Mouse (Mus musculus) neural tube, embryonic 15.5 days (tissue): ENCODE results near the gene Cyb5r2. TPM values are rescaled to one million over a fixed set of nuclear protein-coding genes. Genes with fewer than 3 reads are reported as not detected.

ENCODE experiments used
- ATAC-seq: fragments of 200-750 bp; cut with Nextera tagmentation; 2 replicates; pipeline ENCODE4 v1.8.0; 2017; ENCODE audit warnings: mild to moderate bottlenecking, moderate TSS enrichment, moderate library complexity; ENCODE audit not compliant: low FRiP score
- H3K27ac ChIP-seq: fragments of 300-500 bp; sonication (generic); replicated peaks from 2 replicates; pipeline ENCODE4 v1.5.1; 2015; ENCODE audit warnings: mild to moderate bottlenecking, inconsistent platforms
- H3K27me3 ChIP-seq: fragments of 300-500 bp; sonication (generic); replicated peaks from 2 replicates; pipeline ENCODE4 v1.6.1; 2015; ENCODE audit warnings: inconsistent platforms
- H3K36me3 ChIP-seq: fragments of 300-500 bp; sonication (generic); 2 replicates; pipeline ENCODE4 v1.6.1; 2015; ENCODE audit warnings: inconsistent platforms
- H3K4me1 ChIP-seq: fragments of 300-500 bp; sonication (generic); 2 replicates; pipeline ENCODE4 v1.6.1; 2015; ENCODE audit warnings: inconsistent platforms
- H3K4me2 ChIP-seq: fragments of 300-500 bp; sonication (generic); 2 replicates; pipeline ENCODE4 v1.6.1; 2015; ENCODE audit warnings: inconsistent platforms, mild to moderate bottlenecking, moderate library complexity
- H3K4me3 ChIP-seq: fragments of 300-500 bp; sonication (generic); replicated peaks from 2 replicates; pipeline ENCODE4 v1.5.1; 2015; ENCODE audit warnings: mild to moderate bottlenecking, inconsistent platforms
- H3K9ac ChIP-seq: fragments of 300-500 bp; sonication (generic); replicated peaks from 2 replicates; pipeline ENCODE4 v1.6.1; 2015; ENCODE audit warnings: mild to moderate bottlenecking, inconsistent platforms
- H3K9me3 ChIP-seq: fragments of 300-500 bp; sonication (generic); replicated peaks from 2 replicates; pipeline ENCODE4 v1.6.1; 2016; ENCODE audit warnings: inconsistent platforms
- WGBS: fragments of 180-500 bp; shearing (Covaris S2); methylation state at CpG from one replicate; pipeline ENCODE4 v1.1.7; 2015; ENCODE audit warnings: mixed read lengths; 5-methylcytosine and 5-hydroxymethylcytosine counted together
- polyA plus RNA-seq: library from polyadenylated mRNA; unstranded; fragments of >200 nt; fragmentation: Nextera tagmentation; extraction: Ambion mirVana; gene quantifications from 2 replicates; pipeline ENCODE4 v1.2.1, GENCODE M21; 2015

The Cyb5r2 gene
- 0.09 and 0.26 TPM in 2 replicates for polyA plus RNA-seq

- H3K27ac ChIP-seq: no peak within 1 kb of the TSS
- WGBS: 17% methylated on average over 23 of the region's 23 CpGs
- peak within 1 kb of the TSS; percentile 63 for H3K4me2 ChIP-seq
- 0 out of 2 replicates have a peak, but pooled peaks cover 3% of the 10 kb centered on the region for H3K27me3 ChIP-seq
- H3K9me3 ChIP-seq: no peaks in the 10 kb centered on the region
- H3K4me1 ChIP-seq: peaks cover 6% of the 10 kb centered on the region
- peak; percentile 79; the same call in 1 of the 2 replicates for ATAC-seq
- no peaks in the 10 kb centered on the region for H3K36me3 ChIP-seq
- H3K4me3 ChIP-seq: peak within 1 kb of the TSS; percentile 31
- H3K9ac ChIP-seq: peak within 1 kb of the TSS; percentile 32; the same call in 1 of the 2 replicates
Observed at GRCm38 (mm10) chr7:107757308-107758151, at the start of gene Cyb5r2. TSS of gene Cyb5r2 (minus strand) at chr7:107758032.

GRCm38 (mm10) chr7:107802138-107802537, 44.3 kb upstream of the Cyb5r2 start:
- 78% methylated on average over 3 of the region's 3 CpGs for WGBS
- Histone ChIP-seq H3K9me3 (0 out of 2 replicates have a peak, but pooled peaks cover 4% of the 10 kb centered on the region), H3K4me3 (no peak overlapping the region), H3K36me3 (no peaks in the 10 kb centered on the region), H3K9ac (no peak overlapping the region), H3K27ac (no peak overlapping the region), H3K27me3 (no peaks in the 10 kb centered on the region), H3K4me1 (no peaks in the 10 kb centered on the region), H3K4me2 (no peak overlapping the region)
- no peak for ATAC-seq

- Histone ChIP-seq H3K4me3 (no peak within 1 kb of the TSS), H3K27ac (no peak within 1 kb of the TSS), H3K9me3 (no peaks in the 10 kb centered on the region), H3K4me1 (no peaks in the 10 kb centered on the region), H3K9ac (no peak within 1 kb of the TSS), H3K4me2 (no peak within 1 kb of the TSS), H3K36me3 (no peaks in the 10 kb centered on the region), H3K27me3 (no peaks in the 10 kb centered on the region)
- WGBS: 90% methylated on average over 2 of the region's 2 CpGs
- no peak for ATAC-seq
Observed at GRCm38 (mm10) chr7:107801108-107801507, 43.3 kb upstream of the Cyb5r2 start, which contains the start of gene Ovch2. TSS of gene Ovch2 (minus strand) at chr7:107801208.

- Histone ChIP-seq H3K27ac (no peak overlapping the region), H3K27me3 (no peaks in the 10 kb centered on the region), H3K9me3 (no peaks in the 10 kb centered on the region), H3K36me3 (no peaks in the 10 kb centered on the region), H3K4me2 (no peak overlapping the region), H3K4me3 (no peak overlapping the region), H3K4me1 (no peaks in the 10 kb centered on the region), H3K9ac (no peak overlapping the region)
- no peak for ATAC-seq
- 91% methylated on average over 2 of the region's 2 CpGs for WGBS
Observed at GRCm38 (mm10) chr7:107796500-107796899, 38.7 kb upstream of the Cyb5r2 start.

- Histone ChIP-seq H3K9ac (no peak overlapping the region), H3K36me3 (no peaks in the 10 kb centered on the region), H3K4me1 (no peaks in the 10 kb centered on the region), H3K27me3 (no peaks in the 10 kb centered on the region), H3K4me2 (no peak overlapping the region), H3K27ac (no peak overlapping the region), H3K4me3 (no peak overlapping the region), H3K9me3 (no peaks in the 10 kb centered on the region)
- ATAC-seq: peak; percentile 69; the same call in 1 of the 2 replicates
- WGBS: 58% methylated on average over 3 of the region's 3 CpGs
Observed at GRCm38 (mm10) chr7:107787977-107788620, 30.3 kb upstream of the Cyb5r2 start.

GRCm38 (mm10) chr7:107779611-107780010, 21.8 kb upstream of the Cyb5r2 start:
- 47% methylated on average over 4 of the region's 4 CpGs for WGBS

GRCm38 (mm10) chr7:107778216-107778615, 20.4 kb upstream of the Cyb5r2 start:
- no peaks in the 10 kb centered on the region for H3K9me3 ChIP-seq
- no peaks in the 10 kb centered on the region for H3K4me1 ChIP-seq
- WGBS: 89% methylated on average over 1 of the region's 1 CpGs
- no peak overlapping the region for H3K27ac ChIP-seq
- no peaks in the 10 kb centered on the region for H3K36me3 ChIP-seq
- no peak for ATAC-seq
- no peak overlapping the region for H3K4me2 ChIP-seq
- no peak overlapping the region for H3K4me3 ChIP-seq
- no peak overlapping the region for H3K9ac ChIP-seq
- H3K27me3 ChIP-seq: no peaks in the 10 kb centered on the region

More at GRCm38 (mm10) chr7:107779611-107780010, 21.8 kb upstream of the Cyb5r2 start:
- Histone ChIP-seq H3K27me3 (no peaks in the 10 kb centered on the region), H3K36me3 (no peaks in the 10 kb centered on the region), H3K4me2 (no peak overlapping the region), H3K4me3 (no peak overlapping the region), H3K4me1 (no peaks in the 10 kb centered on the region), H3K27ac (no peak overlapping the region), H3K9me3 (no peaks in the 10 kb centered on the region), H3K9ac (no peak overlapping the region)
- ATAC-seq: no peak

GRCm38 (mm10) chr7:107770812-107771211, 13.0 kb upstream of the Cyb5r2 start:
- no peak for ATAC-seq
- WGBS: 55% methylated on average over 6 of the region's 6 CpGs
- no peaks in the 10 kb centered on the region for H3K36me3 ChIP-seq
- no peaks in the 10 kb centered on the region for H3K27me3 ChIP-seq
- H3K9ac ChIP-seq: no peak overlapping the region
- no peaks in the 10 kb centered on the region for H3K4me1 ChIP-seq
- H3K27ac ChIP-seq: no peak overlapping the region
- H3K9me3 ChIP-seq: no peaks in the 10 kb centered on the region
- H3K4me3 ChIP-seq: no peak overlapping the region
- no peak overlapping the region for H3K4me2 ChIP-seq

- no peak overlapping the region for H3K9ac ChIP-seq
- no peak overlapping the region for H3K27ac ChIP-seq
- H3K4me2 ChIP-seq: no peak overlapping the region
- H3K9me3 ChIP-seq: no peaks in the 10 kb centered on the region
- no peak for ATAC-seq
- H3K4me3 ChIP-seq: no peak overlapping the region
- H3K36me3 ChIP-seq: no peaks in the 10 kb centered on the region
- WGBS: 89% methylated on average over 2 of the region's 2 CpGs
- H3K27me3 ChIP-seq: 0 out of 2 replicates have a peak, but pooled peaks cover 3% of the 10 kb centered on the region
- peaks cover 6% of the 10 kb centered on the region for H3K4me1 ChIP-seq
Observed at GRCm38 (mm10) chr7:107756748-107757147, 1.1 kb downstream of the Cyb5r2 start.

GRCm38 (mm10) chr7:107755905-107756304, 1.9 kb downstream of the Cyb5r2 start:
- 80% methylated on average over 3 of the region's 3 CpGs for WGBS
- H3K27me3 ChIP-seq: 0 out of 2 replicates have a peak, but pooled peaks cover 3% of the 10 kb centered on the region
- no peak overlapping the region for H3K4me3 ChIP-seq
- no peak overlapping the region for H3K27ac ChIP-seq
- no peak for ATAC-seq
- H3K9me3 ChIP-seq: no peaks in the 10 kb centered on the region
- H3K4me1 ChIP-seq: peaks cover 6% of the 10 kb centered on the region
- no peaks in the 10 kb centered on the region for H3K36me3 ChIP-seq
- no peak overlapping the region for H3K9ac ChIP-seq
- H3K4me2 ChIP-seq: no peak overlapping the region

GRCm38 (mm10) chr7:107752031-107752520, 5.8 kb downstream of the Cyb5r2 start:
- Histone ChIP-seq H3K36me3 (no peaks in the 10 kb centered on the region), H3K9ac (no peak overlapping the region), H3K4me2 (no peak overlapping the region), H3K27me3 (no peaks in the 10 kb centered on the region), H3K9me3 (no peaks in the 10 kb centered on the region), H3K4me1 (no peaks in the 10 kb centered on the region), H3K4me3 (no peak overlapping the region), H3K27ac (no peak overlapping the region)
- ATAC-seq: no peak
- 84% methylated on average over 10 of the region's 10 CpGs for WGBS
